Mouse (Mus musculus) MEL (cell line): ENCODE measurements around the gene Tmem175.

ENCODE experiments used
- CHD1 ChIP-seq: IDR thresholded peaks from 2 replicates; pipeline ENCODE4 v1.6.1; 2012; ENCODE audit warnings: low read depth, mild to moderate bottlenecking, inconsistent platforms, low read length, improper control_type of control experiment
- CTCF ChIP-seq, 3 experiments: IDR thresholded peaks in 2 of 3; conservative IDR thresholded peaks in 1 of 3; 2 replicates each; pipeline ENCODE4 v1.5.1; 2011 to 2012; ENCODE audit warnings: low read length in 3 of 3, low read depth in 2 of 3, mild to moderate bottlenecking in 2 of 3, improper control_type of control experiment in 1 of 3, inconsistent platforms in 1 of 3, mixed read lengths in 1 of 3, moderate library complexity in 1 of 3; ENCODE audit not compliant: control insufficient read depth in 1 of 3, insufficient read depth in 1 of 3, poor library complexity in 1 of 3, severe bottlenecking in 1 of 3
- EP300 ChIP-seq, 2 experiments: IDR thresholded peaks; 2 replicates each; pipeline ENCODE4 v1.6.1; 2011; ENCODE audit warnings: improper control_type of control experiment in 2 of 2, low read length in 2 of 2, low read depth in 1 of 2, mild to moderate bottlenecking in 1 of 2
- GATA1 ChIP-seq: IDR thresholded peaks from 2 replicates; pipeline ENCODE4 v1.6.1; 2011; ENCODE audit warnings: low read depth, low read length, improper control_type of control experiment
- JUND ChIP-seq: IDR thresholded peaks from 2 replicates; pipeline ENCODE4 v1.6.1; 2011; ENCODE audit warnings: low read depth, mild to moderate bottlenecking, improper control_type of control experiment, low read length
- MYB ChIP-seq: IDR thresholded peaks from 2 replicates; pipeline ENCODE4 v1.6.1; 2011; ENCODE audit warnings: mild to moderate bottlenecking, low read depth, low read length, improper control_type of control experiment
- RAD21 ChIP-seq: IDR thresholded peaks from 2 replicates; pipeline ENCODE4 v1.6.1; 2011; ENCODE audit warnings: mild to moderate bottlenecking, low read depth, low read length, improper control_type of control experiment
- RCOR1 ChIP-seq: IDR thresholded peaks from 2 replicates; pipeline ENCODE4 v1.6.1; 2012; ENCODE audit warnings: low read depth, mild to moderate bottlenecking, inconsistent platforms, low read length, improper control_type of control experiment
- TAL1 ChIP-seq: IDR thresholded peaks from 2 replicates; pipeline ENCODE4 v1.6.1; 2012; ENCODE audit warnings: mild to moderate bottlenecking, inconsistent platforms, low read length, moderate library complexity, mixed read lengths
- TBP ChIP-seq: IDR thresholded peaks from 2 replicates; pipeline ENCODE4 v1.8.0; 2011; ENCODE audit warnings: low read depth, low read length, improper control_type of control experiment
- USF1 ChIP-seq: IDR thresholded peaks from 2 replicates; pipeline ENCODE4 v1.6.1; 2014; ENCODE audit warnings: low read depth, mild to moderate bottlenecking, inconsistent platforms, low read length, improper control_type of control experiment, moderate library complexity
- ZC3H11A ChIP-seq: IDR thresholded peaks from 2 replicates; pipeline ENCODE4 v1.6.1; 2012; ENCODE audit warnings: low read depth, mild to moderate bottlenecking, inconsistent platforms, low read length, improper control_type of control experiment

- TF ChIP-seq EP300 (IDR thresholded peaks at IDR 0.05; ENCODE audit: low read depth in 1 of 2, low read length in 2 of 2), result no peak
- TF ChIP-seq CHD1, result no peak
- no peak for TF ChIP-seq ZC3H11A
- no peak for TF ChIP-seq TBP
- no peak for TF ChIP-seq MYB
- no peak for TF ChIP-seq CTCF (IDR thresholded peaks at IDR 0.05 in 2 of 3, conservative IDR thresholded peaks at IDR 0.05 in 1 of 3; ENCODE audit: control insufficient read depth in 1 of 3, insufficient read depth in 1 of 3, low read depth in 2 of 3, low read length in 3 of 3, poor library complexity in 1 of 3, severe bottlenecking in 1 of 3)
- TF ChIP-seq USF1, result no peak
- TF ChIP-seq GATA1, result no peak
- no peak for TF ChIP-seq JUND
- no peak for TF ChIP-seq TAL1
- TF ChIP-seq RAD21, result no peak
- no peak for TF ChIP-seq RCOR1
These were observed 26.5 kb downstream of the Tmem175 start for GRCm38 (mm10) chr5:108655891-108656650.
